Mouse (Mus musculus) forebrain, embryonic 14.5 days (tissue): ENCODE measurements around the gene Mycl. TPM values are rescaled to one million over a fixed set of nuclear protein-coding genes. Genes with fewer than 3 reads are reported as not detected.
"Not testable (repeated sequence)": the region's sequence is repeated elsewhere in the genome, so short reads cannot be mapped to it uniquely, and the experiment has no call there.

Experiments
- ATAC-seq: fragments of 200-750 bp; cut with Nextera tagmentation; 2 replicates; pipeline ENCODE4 v1.8.0; 2017; ENCODE audit warnings: mild to moderate bottlenecking, moderate library complexity
- DNase-seq: peaks from one replicate; pipeline ENCODE4 v3.0.0-alpha.2; 2015; ENCODE audit warnings: low spot score
- H3K27ac ChIP-seq: fragments of 300-500 bp; sonication (generic); 2 replicates; pipeline ENCODE4 v1.5.1; 2014; ENCODE audit warnings: low read depth, mild to moderate bottlenecking, control low read depth, low read length, moderate library complexity
- H3K27me3 ChIP-seq: fragments of 300-500 bp; sonication (generic); replicated peaks from 2 replicates; pipeline ENCODE4 v1.6.1; 2014; ENCODE audit warnings: low read length, control low read depth, mixed read lengths; ENCODE audit not compliant: control insufficient read depth, insufficient read depth
- H3K36me3 ChIP-seq: fragments of 300-500 bp; sonication (generic); 2 replicates; pipeline ENCODE4 v1.6.1; 2014; ENCODE audit warnings: low read length, control low read depth; ENCODE audit not compliant: control insufficient read depth, insufficient read depth
- H3K4me1 ChIP-seq: fragments of 300-500 bp; sonication (generic); 2 replicates; pipeline ENCODE4 v1.6.1; 2014; ENCODE audit warnings: antibody characterized with exemption, low read length, control low read depth; ENCODE audit not compliant: control insufficient read depth, insufficient read depth
- H3K4me2 ChIP-seq: fragments of 300-500 bp; sonication (generic); 2 replicates; pipeline ENCODE4 v1.6.1; 2014; ENCODE audit warnings: mild to moderate bottlenecking, control low read depth, low read length
- H3K4me3 ChIP-seq: fragments of 300-500 bp; sonication (generic); 2 replicates; pipeline ENCODE4 v1.5.1; 2014; ENCODE audit warnings: low read depth, low read length, control low read depth
- H3K9ac ChIP-seq: fragments of 300-500 bp; sonication (generic); 2 replicates; pipeline ENCODE4 v1.6.1; 2014; ENCODE audit warnings: mild to moderate bottlenecking, low read length, control low read depth, moderate library complexity
- H3K9me3 ChIP-seq: fragments of 300-500 bp; sonication (generic); replicated peaks from 2 replicates; pipeline ENCODE4 v1.6.1; 2016; ENCODE audit warnings: low read length, control low read depth, mixed read lengths; ENCODE audit not compliant: control insufficient read depth
- WGBS: fragments of 180-500 bp; shearing (Covaris S2); extraction: QIAGEN DNeasy Blood & Tissue Kit; methylation state at CpG from one replicate; pipeline ENCODE4 v1.1.7; 2014; 5-methylcytosine and 5-hydroxymethylcytosine counted together
- polyA plus RNA-seq: library from polyadenylated mRNA; unstranded; fragments of >200 nt; fragmentation: Nextera tagmentation; extraction: Ambion mirVana; gene quantifications from 2 replicates; pipeline ENCODE4 v1.2.1, GENCODE M21; 2014

The Mycl gene
- polyA plus RNA-seq, 1 experiment from 2014 or later, result 70.5 TPM

- Histone ChIP-seq H3K27ac (no peak overlapping the region), H3K4me1 (no peaks in the 10 kb centered on the region), H3K4me3 (no peak overlapping the region), H3K27me3 (peaks cover 3% of the 10 kb centered on the region; the same call in 1 of the 2 replicates), H3K9me3 (no peaks in the 10 kb centered on the region), H3K36me3 (no peaks in the 10 kb centered on the region), H3K4me2 (no peak overlapping the region), H3K9ac (no peak overlapping the region)
- WGBS, result 38% methylated on average over 8 of the region's 8 CpGs
- DNase-seq (peak; percentile 90), ATAC-seq (peak; percentile 89)
These were observed 10.3 kb upstream of the Mycl start for GRCm38 (mm10) chr4:122985110-122985509.

GRCm38 (mm10) chr4:122987421-122987820 is 8.0 kb upstream of the Mycl start:
- no peaks in the 10 kb centered on the region for H3K36me3 ChIP-seq
- H3K4me2 ChIP-seq, result no peak overlapping the region
- no peak overlapping the region for H3K9ac ChIP-seq
- H3K9me3 ChIP-seq, result no peaks in the 10 kb centered on the region
- ATAC-seq (no peak), DNase-seq (no peak)
- no peak overlapping the region for H3K4me3 ChIP-seq
- no peaks in the 10 kb centered on the region for H3K4me1 ChIP-seq
- 90% methylated on average over 4 of the region's 4 CpGs for WGBS
- no peak overlapping the region for H3K27ac ChIP-seq
- H3K27me3 ChIP-seq, result peaks cover 3% of the 10 kb centered on the region; the same call in 1 of the 2 replicates

- H3K27me3 ChIP-seq, H3K27ac ChIP-seq, H3K4me1 ChIP-seq, H3K9ac ChIP-seq, H3K36me3 ChIP-seq, DNase-seq, H3K4me2 ChIP-seq, H3K4me3 ChIP-seq, ATAC-seq, H3K9me3 ChIP-seq: not testable (repeated sequence)
- WGBS, result 68% methylated on average over 3 of the region's 3 CpGs
These were observed 7.4 kb upstream of the Mycl start for GRCm38 (mm10) chr4:122988004-122988403.

- ATAC-seq (no peak), DNase-seq (no peak)
- no peaks in the 10 kb centered on the region for H3K9me3 ChIP-seq
- H3K4me2 ChIP-seq, result no peak overlapping the region
- no peak overlapping the region for H3K27ac ChIP-seq
- H3K4me1 ChIP-seq, result no peaks in the 10 kb centered on the region
- 85% methylated on average over 1 of the region's 1 CpGs for WGBS
- no peak overlapping the region for H3K9ac ChIP-seq
- H3K36me3 ChIP-seq, result no peaks in the 10 kb centered on the region
- no peaks in the 10 kb centered on the region for H3K27me3 ChIP-seq
- H3K4me3 ChIP-seq, result no peak overlapping the region
These were observed 4.3 kb upstream of the Mycl start for GRCm38 (mm10) chr4:122991177-122991576.

DNA sequence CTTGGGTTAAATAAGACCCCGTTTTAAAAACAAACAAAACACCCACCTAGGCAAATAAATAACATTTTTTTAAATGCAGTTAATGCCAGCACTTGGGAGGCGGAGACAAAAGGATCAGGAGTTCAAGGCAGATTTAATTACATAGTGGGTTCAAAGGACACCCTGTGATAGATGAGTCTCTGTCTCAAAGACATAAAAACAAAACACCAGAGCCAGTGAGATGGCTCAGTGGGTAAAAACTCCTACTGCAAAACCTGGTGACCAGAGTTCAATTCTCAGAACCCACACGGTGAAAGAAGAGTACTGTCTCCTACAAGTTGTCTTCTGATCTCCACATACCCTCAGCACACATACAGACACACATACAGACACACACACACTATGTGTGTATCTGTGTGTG is 3.2 kb upstream of the Mycl start:
- Histone ChIP-seq H3K36me3 (no peaks in the 10 kb centered on the region), H3K9me3 (no peaks in the 10 kb centered on the region), H3K27me3 (no peaks in the 10 kb centered on the region), H3K4me2 (no peak overlapping the region), H3K4me1 (no peaks in the 10 kb centered on the region), H3K9ac (no peak overlapping the region), H3K4me3 (no peak overlapping the region), H3K27ac (no peak overlapping the region)
- ATAC-seq (no peak), DNase-seq (no peak)
- 69% methylated on average over 3 of the region's 3 CpGs for WGBS

DNA sequence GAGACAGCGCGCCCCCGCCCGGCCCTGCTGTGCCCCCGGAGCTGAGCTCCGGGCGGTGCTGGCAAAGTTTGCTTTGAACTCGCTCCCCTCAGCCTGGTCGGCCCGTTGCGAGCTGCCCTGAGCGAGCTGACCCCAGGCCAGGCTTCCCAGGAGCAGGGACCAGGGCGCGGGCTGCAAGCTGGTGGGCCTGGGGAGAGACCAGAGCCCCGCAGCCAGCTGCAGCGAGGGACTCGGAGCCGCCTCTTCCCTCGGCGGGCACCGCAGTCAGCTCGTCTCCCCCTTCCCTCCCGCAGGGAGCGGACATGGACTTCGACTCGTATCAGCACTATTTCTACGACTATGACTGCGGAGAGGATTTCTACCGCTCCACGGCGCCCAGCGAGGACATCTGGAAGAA is 767 bp downstream of the Mycl start:
- ATAC-seq, result no peak
- peaks cover 21% of the 10 kb centered on the region for H3K4me1 ChIP-seq
- no peaks in the 10 kb centered on the region for H3K27me3 ChIP-seq
- H3K27ac ChIP-seq, result peak overlapping the region; percentile 94
- H3K36me3 ChIP-seq, result peaks cover 15% of the 10 kb centered on the region
- WGBS, result 2% methylated on average over 29 of the region's 32 CpGs
- H3K4me3 ChIP-seq, result peak overlapping the region; percentile 91
- peak overlapping the region; percentile 95 for H3K9ac ChIP-seq
- no peaks in the 10 kb centered on the region for H3K9me3 ChIP-seq
- DNase-seq, result peak; percentile 60
- peak overlapping the region; percentile 73 for H3K4me2 ChIP-seq

DNA sequence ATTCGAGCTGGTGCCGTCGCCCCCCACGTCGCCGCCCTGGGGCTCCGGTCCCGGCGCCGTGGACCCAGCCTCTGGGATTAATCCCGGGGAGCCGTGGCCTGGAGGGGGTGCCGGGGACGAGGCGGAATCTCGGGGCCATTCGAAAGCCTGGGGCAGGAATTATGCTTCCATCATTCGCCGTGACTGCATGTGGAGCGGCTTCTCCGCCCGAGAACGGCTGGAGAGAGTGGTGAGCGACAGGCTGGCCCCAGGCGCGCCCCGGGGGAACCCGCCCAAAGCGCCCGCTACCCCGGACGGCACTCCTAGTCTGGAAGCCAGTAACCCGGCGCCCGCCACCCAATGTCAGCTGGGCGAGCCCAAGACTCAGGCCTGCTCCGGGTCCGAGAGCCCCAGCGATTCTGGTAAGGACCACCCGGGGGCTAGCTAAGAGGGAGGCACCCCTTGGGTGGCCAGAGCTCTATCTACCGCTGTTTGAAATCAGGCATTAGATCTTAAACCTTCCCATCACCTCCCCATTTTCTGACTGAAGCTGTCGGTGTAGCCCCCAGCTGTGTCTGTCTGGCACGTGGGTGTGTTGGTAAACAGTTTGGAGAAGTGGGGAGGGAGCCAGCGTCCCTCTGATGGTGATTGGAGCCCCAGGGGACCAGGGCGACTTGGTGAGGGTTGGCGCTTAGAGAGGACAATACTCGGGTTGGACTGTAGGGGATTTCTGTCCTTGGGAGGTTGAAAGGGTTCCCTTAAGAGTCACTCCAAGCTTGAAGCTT is 1.3 kb downstream of the Mycl start:
- WGBS, result under 1% methylated on average over 43 of the region's 47 CpGs
- peak overlapping the region; percentile 95 for H3K9ac ChIP-seq
- H3K27ac ChIP-seq, result peak overlapping the region; percentile 94
- H3K9me3 ChIP-seq, result no peaks in the 10 kb centered on the region
- DNase-seq (peak; percentile 79), ATAC-seq (0 out of 2 replicates have a peak, but pooled peaks have one; percentile 4)
- H3K36me3 ChIP-seq, result peaks cover 20% of the 10 kb centered on the region
- peak overlapping the region; percentile 91 for H3K4me3 ChIP-seq
- no peaks in the 10 kb centered on the region for H3K27me3 ChIP-seq
- peaks cover 22% of the 10 kb centered on the region for H3K4me1 ChIP-seq
- H3K4me2 ChIP-seq, result peak overlapping the region; percentile 73

DNA sequence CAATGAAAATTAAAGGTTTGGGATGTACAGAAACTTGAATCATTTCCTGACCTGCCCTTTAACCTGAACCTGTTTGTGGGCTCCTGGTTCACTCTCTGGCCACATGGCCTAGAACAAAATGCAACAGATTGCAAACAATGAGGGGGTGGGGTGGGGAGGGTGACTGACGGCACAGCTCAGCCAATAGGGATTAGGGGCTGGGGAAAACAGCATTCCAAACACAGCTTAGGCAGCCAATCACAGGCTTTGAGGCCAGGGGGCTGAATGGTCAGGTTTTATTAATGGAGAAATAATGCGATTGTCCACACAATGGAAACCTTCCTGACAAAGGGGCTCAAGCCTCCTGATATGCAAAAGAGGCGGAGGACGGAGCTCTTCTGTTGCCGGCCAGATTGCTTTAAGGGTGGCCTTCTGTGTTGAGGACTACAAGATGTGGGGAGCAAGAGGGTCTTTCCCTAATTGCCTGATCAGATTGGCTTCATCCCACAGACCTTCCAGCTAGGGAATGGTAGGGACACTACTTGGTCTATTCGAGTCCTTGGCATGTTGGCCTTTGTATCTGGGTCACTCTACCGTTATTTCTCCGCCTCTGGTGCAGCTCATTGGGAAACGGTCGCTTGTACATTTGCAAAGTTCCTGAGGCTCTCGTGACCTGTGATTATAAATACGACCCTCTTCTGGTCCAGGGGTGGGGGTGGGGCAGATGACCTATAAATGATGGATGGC is 3.2 kb downstream of the Mycl start:
- Histone ChIP-seq H3K36me3 (peaks cover 28% of the 10 kb centered on the region), H3K9ac (peak overlapping the region; percentile 95), H3K27me3 (no peaks in the 10 kb centered on the region), H3K4me1 (peaks cover 22% of the 10 kb centered on the region), H3K27ac (peak overlapping the region; percentile 84), H3K9me3 (no peaks in the 10 kb centered on the region), H3K4me3 (peak overlapping the region; percentile 91), H3K4me2 (peak overlapping the region; percentile 73)
- WGBS, result under 1% methylated on average over 12 of the region's 12 CpGs
- peak; percentile 74 for ATAC-seq
- DNase-seq, result peak; percentile 94

GRCm38 (mm10) chr4:122999263-122999691 is 3.8 kb downstream of the Mycl start:
- whole genome bisulfite sequencing, result 3% methylated on average over 4 of the region's 4 CpGs
- peaks cover 31% of the 10 kb centered on the region for H3K36me3 ChIP-seq
- peaks cover 22% of the 10 kb centered on the region for H3K4me1 ChIP-seq
- peak overlapping the region; percentile 84 for H3K27ac ChIP-seq
- DNase-seq (peak; percentile 71), ATAC-seq (peak; percentile 7; the same call in 1 of the 2 replicates)
- H3K9me3 ChIP-seq, result no peaks in the 10 kb centered on the region
- peak overlapping the region; percentile 54 for H3K9ac ChIP-seq
- H3K4me3 ChIP-seq, result peak overlapping the region; percentile 91
- no peaks in the 10 kb centered on the region for H3K27me3 ChIP-seq
- peak overlapping the region; percentile 73 for H3K4me2 ChIP-seq
